Mouse (Mus musculus) lung, adult 2 months (tissue): Measurements from ENCODE around the gene Ercc2.

Source experiments
- CTCF ChIP-seq: fragments of 200-500 bp; IDR thresholded peaks from 2 replicates; pipeline ENCODE4 v1.5.1; 2011; ENCODE audit warnings: mild to moderate bottlenecking, low read length, control low read depth; ENCODE audit not compliant: insufficient read depth
- POLR2A ChIP-seq: fragments of 200-500 bp; IDR thresholded peaks from 2 replicates; pipeline ENCODE4 v1.6.1; 2011; ENCODE audit warnings: low read depth, mild to moderate bottlenecking, control low read depth, low read length, borderline replicate concordance; ENCODE audit errors: extremely low read depth

GRCm38 (mm10) chr7:19341761-19342409 is 39.9 kb upstream of the Ercc2 start:
- no peak for TF ChIP-seq CTCF
- TF ChIP-seq POLR2A = no peak
